ENCODE assay signal across 13 mouse cellular contexts in the genomic region with DNA sequence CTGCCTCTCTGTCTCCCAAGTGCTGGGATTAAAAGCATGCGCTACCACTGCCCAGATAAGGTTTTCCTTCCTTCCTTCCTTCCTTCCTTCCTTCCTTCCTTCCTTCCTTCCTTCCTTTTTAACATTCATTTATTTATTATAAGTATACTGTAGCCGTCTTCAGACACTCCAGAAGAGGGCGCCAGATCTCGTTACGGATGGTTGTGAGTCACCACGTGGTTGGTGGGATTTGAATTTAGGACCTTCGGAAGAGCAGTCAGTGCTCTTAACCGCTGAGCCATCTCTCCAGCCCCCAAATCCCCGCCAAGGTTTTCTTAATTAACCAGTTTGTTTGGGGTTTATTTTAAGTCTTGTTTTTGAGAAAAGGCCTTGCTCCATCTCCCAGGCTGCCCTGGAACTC. TPM values are rescaled to one million over a fixed set of nuclear protein-coding genes. Genes with fewer than 3 reads are reported as not detected.
A peak's percentile ranks its signal among the peaks of the same experiment; 100 is the strongest.
DNase-seq lines count a peak whose midpoint lies in the region; ATAC-seq and TF ChIP-seq lines count a peak whose summit lies in the region.
"Not testable (repeated sequence)": the region's sequence is repeated elsewhere in the genome, so short reads cannot be mapped to it uniquely, and the experiment has no call there.
"Had no signal": no experiment of that assay in that cellular context is flagged by ENCODE, and none has a peak within 500 bp of the region (broad histone marks: within the 10 kb centered on the region; RNA-seq: fewer than 3 reads in every experiment).

No protein-coding gene starts in this region.

- not testable (repeated sequence) for H3K79me2 ChIP-seq in C2C12 (ENCODE audit: control insufficient read depth, insufficient read depth); heart, adult 2 months (replicated peaks; ENCODE audit: control insufficient read depth, insufficient read depth, low read length)

- not testable (repeated sequence) for H3K9me3 ChIP-seq in liver, embryonic 14.5 days (ENCODE audit: control insufficient read depth, low read length); midbrain, postnatal 0 days (ENCODE audit: low read length)

- H3K4me3 ChIP-seq in C2C12 (ENCODE audit: insufficient read depth, poor library complexity, severe bottlenecking); cerebellum, adult 2 months (replicated peaks; ENCODE audit: insufficient read depth, low read depth, low read length); heart, adult 2 months; kidney, adult 2 months (ENCODE audit: insufficient read depth, low read depth, low read length); liver, embryonic 14.5 days (ENCODE audit: insufficient read depth in 1 of 2, low read depth in 2 of 2, low read length in 2 of 2); midbrain, postnatal 0 days (ENCODE audit: low read depth, low read length): not testable (repeated sequence)

- not testable (repeated sequence) for H3ac ChIP-seq in C2C12 (ENCODE audit: control insufficient read depth, insufficient read length, low read depth)

- intact Hi-C loops in heart, adult 2 months (cut with DNase I): not testable (repeated sequence)

- peak; percentile 29 for DNase-seq in R1 (ENCODE audit: low read depth, low spot score)
- not testable (repeated sequence) for DNase-seq in cerebellum, adult 2 months; heart, adult 2 months; kidney, adult 2 months; liver, embryonic 14.5 days (ENCODE audit: low read depth in 3 of 3, low spot score in 3 of 3); midbrain, postnatal 0 days (ENCODE audit: low spot score)

- H3K4me2 ChIP-seq in liver, embryonic 14.5 days (ENCODE audit: low read depth); midbrain, postnatal 0 days (ENCODE audit: low read depth, low read length, poor library complexity, severe bottlenecking): not testable (repeated sequence)

- not testable (repeated sequence) for H3K79me3 ChIP-seq in C2C12 (ENCODE audit: low read depth)

- TF ChIP-seq CTCF in C2C12 (IDR thresholded peaks at IDR 0.05; ENCODE audit: control insufficient read depth, insufficient read depth, insufficient read length): not testable (repeated sequence)
- TF ChIP-seq CTCF in cerebellum, adult 2 months (IDR thresholded peaks at IDR 0.05; ENCODE audit: borderline replicate concordance, insufficient read depth, low read depth, low read length): 0 out of 2 replicates have a peak, but pooled peaks have one; percentile 33
- peak; percentile 29 for TF ChIP-seq CTCF in heart, adult 2 months (IDR thresholded peaks at IDR 0.05)
- TF ChIP-seq CTCF in kidney, adult 2 months (conservative IDR thresholded peaks at IDR 0.05; ENCODE audit: insufficient read depth, insufficient read length, low read depth, low read length): peak; percentile 34; the same call in 1 of the 2 replicates
- peak; percentile 35; the same call in 1 of the 2 replicates for TF ChIP-seq CTCF in liver, embryonic 14.5 days (IDR thresholded peaks at IDR 0.05; ENCODE audit: low read depth)
- TF ChIP-seq CTCF in midbrain, postnatal 0 days (IDR thresholded peaks at IDR 0.05): peak; percentile 50

- not testable (repeated sequence) for TF ChIP-seq EP300 in heart, adult 2 months (IDR thresholded peaks at IDR 0.05; ENCODE audit: insufficient read depth, low read depth, low read length); liver, embryonic 14.5 days (IDR thresholded peaks at IDR 0.05; ENCODE audit: low read depth)

- ATAC-seq in liver, embryonic 14.5 days (ENCODE audit: insufficient read depth); midbrain, postnatal 0 days (ENCODE audit: low FRiP score): not testable (repeated sequence)

- WGBS in cerebellum, adult 2 months: 72% methylated on average over 9 of the region's 9 CpGs
- WGBS in heart, adult 2 months: 37% methylated on average over 9 of the region's 9 CpGs
- WGBS in kidney, adult 2 months: 56% methylated on average over 9 of the region's 9 CpGs
- 30% methylated on average over 9 of the region's 9 CpGs for WGBS in liver, embryonic 14.5 days (ENCODE audit: insufficient replicate concordance)
- 51% methylated on average over 9 of the region's 9 CpGs for WGBS in midbrain, postnatal 0 days

- not testable (repeated sequence) for H3K27me3 ChIP-seq in C2C12 (ENCODE audit: control insufficient read depth, insufficient read depth, insufficient read length); cerebellum, adult 2 months (ENCODE audit: control insufficient read depth, insufficient read depth, low read length); heart, adult 2 months (ENCODE audit: control insufficient read depth, insufficient read depth, low read length); kidney, adult 2 months (replicated peaks; ENCODE audit: control insufficient read depth, insufficient read depth, low read length); liver, embryonic 14.5 days (ENCODE audit: control insufficient read depth, insufficient read depth, low read length); midbrain, postnatal 0 days (ENCODE audit: insufficient read depth, low read length)

- H3K9ac ChIP-seq in heart, adult 2 months (ENCODE audit: low read depth, low read length); liver, embryonic 14.5 days (replicated peaks); midbrain, postnatal 0 days (replicated peaks; ENCODE audit: low read length, poor library complexity, severe bottlenecking): not testable (repeated sequence)

- not testable (repeated sequence) for H3K27ac ChIP-seq in cerebellum, adult 2 months (ENCODE audit: insufficient read depth, low read length); heart, adult 2 months; kidney, adult 2 months (ENCODE audit: insufficient read depth, low read depth, low read length); liver, embryonic 14.5 days; midbrain, postnatal 0 days (ENCODE audit: low read depth, low read length)

- not testable (repeated sequence) for TF ChIP-seq POLR2A in cerebellum, adult 2 months (IDR thresholded peaks at IDR 0.05; ENCODE audit: borderline replicate concordance, insufficient read depth, low read length); heart, adult 2 months (IDR thresholded peaks at IDR 0.05; ENCODE audit: insufficient read depth, low read depth, low read length); kidney, adult 2 months (IDR thresholded peaks at IDR 0.05; ENCODE audit: low read depth, low read length)

- not testable (repeated sequence) for H3K36me3 ChIP-seq in C2C12 (ENCODE audit: control insufficient read depth, insufficient read depth); heart, adult 2 months (ENCODE audit: control insufficient read depth, insufficient read depth, low read length); kidney, adult 2 months (ENCODE audit: control insufficient read depth, insufficient read depth, low read length); liver, embryonic 14.5 days (replicated peaks; ENCODE audit: control insufficient read depth, insufficient read depth, low read depth); midbrain, postnatal 0 days (ENCODE audit: insufficient read depth, low read length)

- H3K4me1 ChIP-seq in cerebellum, adult 2 months (ENCODE audit: control insufficient read depth, insufficient read depth, low read length): peaks cover 41% of the 10 kb centered on the region
- H3K4me1 ChIP-seq in heart, adult 2 months (ENCODE audit: control insufficient read depth, insufficient read depth, low read length); kidney, adult 2 months (ENCODE audit: control insufficient read depth, insufficient read depth, low read length); liver, embryonic 14.5 days (replicated peaks; ENCODE audit: control insufficient read depth in 2 of 2, insufficient read depth in 2 of 2, low read length in 1 of 2); midbrain, postnatal 0 days (ENCODE audit: insufficient read depth, low read length): not testable (repeated sequence)

RNA-seq across cellular contexts. Expression of a gene that starts 23.1 kb away (rescaled TPM):
- polyA plus RNA-seq in C2C12 (2012; fragmentation: generic; extraction: Trizol): 40.2 TPM
- 32.1 and 35.8 TPM in 2 replicates for polyA plus RNA-seq in cerebellum, adult 2 months (2012; rRNA removed)
- total RNA-seq in heart, adult 2 months (2021): 10 to 100 TPM; 14.0 to 15.8 TPM
- 20.9 and 25.1 TPM in 2 replicates for polyA plus RNA-seq in heart, adult 2 months (2012; rRNA removed)
- 69.3 and 73.8 TPM in 2 replicates for polyA plus RNA-seq in kidney, adult 2 months (2012; rRNA removed)
- polyA plus RNA-seq in liver, embryonic 14.5 days (2012; rRNA removed): 1.4 and 1.7 TPM in 2 replicates
- polyA plus RNA-seq in liver, embryonic 14.5 days (2014; fragmentation: Nextera tagmentation; extraction: Ambion mirVana): 0.67 and 1.2 TPM in 2 replicates
- 3.5 and 7.2 TPM in 2 replicates for total RNA-seq in midbrain, postnatal 0 days (2014; rRNA removed)
- polyA plus RNA-seq in midbrain, postnatal 0 days (2015; fragmentation: Nextera tagmentation; extraction: Ambion mirVana): 2.4 and 3.1 TPM in 2 replicates

RNA-seq across cellular contexts. Expression of a gene that starts 28.6 kb away (rescaled TPM):
- polyA plus RNA-seq in C2C12 (2012; fragmentation: generic; extraction: Trizol): 0.14 TPM
- polyA plus RNA-seq in cerebellum, adult 2 months (2012; rRNA removed): 7.1 and 7.6 TPM in 2 replicates
- not detected for total RNA-seq in heart, adult 2 months (2021)
- polyA plus RNA-seq in heart, adult 2 months (2012; rRNA removed): 0.20 TPM in 1 of 2 replicates, not detected in the other
- not detected in 2 replicates for polyA plus RNA-seq in kidney, adult 2 months (2012; rRNA removed)
- not detected in 2 replicates for polyA plus RNA-seq in liver, embryonic 14.5 days (2012; rRNA removed)
- not detected in 2 replicates for polyA plus RNA-seq in liver, embryonic 14.5 days (2014; fragmentation: Nextera tagmentation; extraction: Ambion mirVana)
- total RNA-seq in midbrain, postnatal 0 days (2014; rRNA removed): 9.3 and 12.6 TPM in 2 replicates
- 11.3 and 12.6 TPM in 2 replicates for polyA plus RNA-seq in midbrain, postnatal 0 days (2015; fragmentation: Nextera tagmentation; extraction: Ambion mirVana)
- total RNA-seq: gastrocnemius, postnatal 36 days; heart, postnatal 14 days; hematopoietic stem cell, adult 5-6 weeks had no signal
- polyA plus RNA-seq: heart, embryonic 14.5 days had no signal

RNA-seq across cellular contexts. Expression of a gene that starts 28.6 kb away (rescaled TPM):
- 0.01 TPM for polyA plus RNA-seq in C2C12 (2012; fragmentation: generic; extraction: Trizol)
- 3.2 and 3.6 TPM in 2 replicates for polyA plus RNA-seq in cerebellum, adult 2 months (2012; rRNA removed)
- under 1 TPM in 1 of 2 experiments, not detected in 1; 0.05 TPM for total RNA-seq in heart, adult 2 months (2021)
- polyA plus RNA-seq in heart, adult 2 months (2012; rRNA removed): 0.06 TPM in 1 of 2 replicates, not detected in the other
- polyA plus RNA-seq in kidney, adult 2 months (2012; rRNA removed): not detected in 2 replicates
- 0.02 TPM in 1 of 2 replicates, not detected in the other for polyA plus RNA-seq in liver, embryonic 14.5 days (2012; rRNA removed)
- not detected in 2 replicates for polyA plus RNA-seq in liver, embryonic 14.5 days (2014; fragmentation: Nextera tagmentation; extraction: Ambion mirVana)
- 3.9 and 6.9 TPM in 2 replicates for total RNA-seq in midbrain, postnatal 0 days (2014; rRNA removed)
- polyA plus RNA-seq in midbrain, postnatal 0 days (2015; fragmentation: Nextera tagmentation; extraction: Ambion mirVana): 0.50 and 0.54 TPM in 2 replicates
- total RNA-seq: gastrocnemius, adult 8-10 months; gastrocnemius, postnatal 36 days; heart, postnatal 14 days; hematopoietic stem cell, adult 5-6 weeks had no signal
- polyA plus RNA-seq: heart, embryonic 10.5 days; heart, embryonic 14.5 days had no signal
